In the genomic region with DNA sequence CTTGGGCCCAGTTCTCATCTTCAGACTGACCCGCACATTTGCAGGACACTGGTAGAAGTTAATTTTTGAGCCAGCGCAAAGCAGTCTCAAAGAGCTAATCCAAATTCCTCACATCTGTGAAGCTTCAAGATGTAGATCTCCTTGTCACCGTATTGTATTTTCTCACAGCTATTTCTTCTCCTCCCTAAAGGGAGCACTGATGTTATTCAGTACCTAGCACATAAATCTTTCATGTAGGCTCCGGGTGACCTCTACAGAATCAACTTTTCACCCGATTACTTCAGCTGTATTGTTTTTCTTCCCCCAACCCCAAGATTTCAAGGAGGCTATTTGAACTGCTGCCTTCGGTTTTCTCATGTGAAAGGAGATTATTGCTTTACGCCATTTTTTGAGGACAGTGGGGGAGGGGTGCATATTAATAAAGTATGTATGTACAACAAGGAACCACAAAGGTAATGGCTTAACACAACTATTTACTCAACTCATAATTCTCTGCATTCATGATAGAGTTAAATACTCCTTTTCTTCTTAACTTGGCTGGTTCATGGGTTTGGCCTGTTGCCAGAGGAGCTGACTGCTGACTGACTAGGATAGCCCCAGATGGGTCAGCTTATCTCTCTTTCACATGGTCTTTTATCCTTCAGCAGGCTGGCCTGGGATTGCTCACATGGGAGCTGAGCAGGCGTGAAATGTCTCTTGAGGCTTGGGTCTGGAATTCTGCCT, we compare ENCODE assay signal across 8 mouse cellular contexts.
A peak's percentile ranks its signal among the peaks of the same experiment; 100 is the strongest.
DNase-seq lines count a peak whose midpoint lies in the region; ATAC-seq lines count a peak whose summit lies in the region.

No protein-coding gene starts in this region.

- no peaks in the 10 kb centered on the region for H3K36me3 ChIP-seq in limb, embryonic 12.5 days
- no peaks in the 10 kb centered on the region for H3K36me3 ChIP-seq in limb, embryonic 10.5 days

- no peaks in the 10 kb centered on the region for H3K27me3 ChIP-seq in limb, embryonic 12.5 days
- H3K27me3 ChIP-seq in limb, embryonic 10.5 days (ENCODE audit: low read depth, poor library complexity, severe bottlenecking): no peaks in the 10 kb centered on the region

- no peak overlapping the region for H3K27ac ChIP-seq in limb, embryonic 12.5 days
- no peak overlapping the region for H3K27ac ChIP-seq in limb, embryonic 10.5 days

- no peaks in the 10 kb centered on the region for H3K9me3 ChIP-seq in limb, embryonic 12.5 days
- no peaks in the 10 kb centered on the region for H3K9me3 ChIP-seq in limb, embryonic 10.5 days (replicated peaks)

- H3K4me3 ChIP-seq in limb, embryonic 12.5 days (replicated peaks): no peak overlapping the region
- no peak overlapping the region for H3K4me3 ChIP-seq in limb, embryonic 10.5 days

- H3K9ac ChIP-seq in limb, embryonic 12.5 days (replicated peaks): no peak overlapping the region

- ATAC-seq in limb, embryonic 12.5 days (ENCODE audit: insufficient number of reproducible peaks, insufficient read depth, low FRiP score, low TSS enrichment, low read depth): 0 out of 2 replicates have a peak, but pooled peaks have one; percentile 37
- no peak for ATAC-seq in megakaryocyte, adult 5-6 weeks (ENCODE audit: poor library complexity, severe bottlenecking)

- no peak for DNase-seq in limb, embryonic 10.5 days (ENCODE audit: low spot score)
- DNase-seq in adrenal gland, postnatal 10 days: peak; percentile 63
- DNase-seq in gastrocnemius, postnatal 25 days: peak; percentile 13
- peak; percentile 65 for DNase-seq in kidney, postnatal 10 days
- peak; percentile 44 for DNase-seq in urinary bladder, postnatal 14 days (ENCODE audit: low spot score)
- no peak for DNase-seq in layer of hippocampus, adult 18-20 months (ENCODE audit: low spot score in 2 of 2)

- 57% methylated on average over 8 of the region's 8 CpGs for WGBS in limb, embryonic 12.5 days
- WGBS in limb, embryonic 10.5 days: 53% methylated on average over 8 of the region's 8 CpGs

- H3K4me2 ChIP-seq in limb, embryonic 12.5 days: no peak overlapping the region

- H3K4me1 ChIP-seq in limb, embryonic 12.5 days (replicated peaks): no peaks in the 10 kb centered on the region
- H3K4me1 ChIP-seq in limb, embryonic 10.5 days: peaks cover 4% of the 10 kb centered on the region

Comparison
In these comparisons a context has a peak if more than half of its experiments do, and no peak if none do; other contexts are left out.
1. DNase-seq: peak in adrenal gland, postnatal 10 days (single experiment), gastrocnemius, postnatal 25 days (single experiment), kidney, postnatal 10 days (single experiment) and urinary bladder, postnatal 14 days (single experiment); none in limb, embryonic 10.5 days (single experiment) and layer of hippocampus, adult 18-20 months (0 of 2).